Mouse (Mus musculus) neural tube, embryonic 11.5 days (tissue): ENCODE results near the gene Add2. TPM values are rescaled to one million over a fixed set of nuclear protein-coding genes. Genes with fewer than 3 reads are reported as not detected.

Experiments used
- ATAC-seq: fragments of 200-750 bp; cut with Nextera tagmentation; 2 replicates; pipeline ENCODE4 v1.8.0; 2017; ENCODE audit warnings: moderate number of reproducible peaks, mild to moderate bottlenecking, moderate TSS enrichment, moderate library complexity; ENCODE audit not compliant: insufficient read depth, low FRiP score, low TSS enrichment
- DNase-seq: peaks from one replicate; pipeline ENCODE4 v3.0.0-alpha.2; 2015; ENCODE audit warnings: low spot score
- H3K27ac ChIP-seq: fragments of 300-500 bp; sonication (generic); 2 replicates; pipeline ENCODE4 v1.5.1; 2014; ENCODE audit warnings: low read depth, mild to moderate bottlenecking, low read length
- H3K27me3 ChIP-seq: fragments of 300-500 bp; sonication (generic); 2 replicates; pipeline ENCODE4 v1.6.1; 2014; ENCODE audit warnings: mild to moderate bottlenecking, low read length, mixed read lengths; ENCODE audit not compliant: control insufficient read depth, insufficient read depth
- H3K36me3 ChIP-seq: fragments of 300-500 bp; sonication (generic); 2 replicates; pipeline ENCODE4 v1.6.1; 2014; ENCODE audit warnings: mild to moderate bottlenecking, low read length, moderate library complexity, mixed read lengths; ENCODE audit not compliant: control insufficient read depth, insufficient read depth
- H3K4me1 ChIP-seq: fragments of 300-500 bp; sonication (generic); 2 replicates; pipeline ENCODE4 v1.6.1; 2014; ENCODE audit warnings: low read length, mixed read lengths; ENCODE audit not compliant: control insufficient read depth, insufficient read depth
- H3K4me2 ChIP-seq: fragments of 300-500 bp; sonication (generic); 2 replicates; pipeline ENCODE4 v1.6.1; 2014; ENCODE audit warnings: low read depth, mild to moderate bottlenecking, moderate library complexity
- H3K4me3 ChIP-seq: fragments of 300-500 bp; sonication (generic); 2 replicates; pipeline ENCODE4 v1.5.1; 2014; ENCODE audit warnings: low read depth, low read length
- H3K9ac ChIP-seq: fragments of 300-500 bp; sonication (generic); 2 replicates; pipeline ENCODE4 v1.6.1; 2014; ENCODE audit warnings: mild to moderate bottlenecking, low read length
- H3K9me3 ChIP-seq: fragments of 300-500 bp; sonication (generic); 2 replicates; pipeline ENCODE4 v1.6.1; 2016; ENCODE audit warnings: low read length; ENCODE audit not compliant: control insufficient read depth
- WGBS: fragments of 180-500 bp; shearing (Covaris S2); extraction: QIAGEN DNeasy Blood & Tissue Kit; methylation state at CpG from one replicate; pipeline ENCODE4 v1.1.7; 2014; 5-methylcytosine and 5-hydroxymethylcytosine counted together
- polyA plus RNA-seq: library from polyadenylated mRNA; unstranded; fragments of >200 nt; fragmentation: Nextera tagmentation; extraction: Ambion mirVana; gene quantifications from 2 replicates; pipeline ENCODE4 v1.2.1, GENCODE M21; 2014

Add2 gene
- polyA plus RNA-seq, 1 experiment from 2014 or later, result 67.0 TPM

DNA sequence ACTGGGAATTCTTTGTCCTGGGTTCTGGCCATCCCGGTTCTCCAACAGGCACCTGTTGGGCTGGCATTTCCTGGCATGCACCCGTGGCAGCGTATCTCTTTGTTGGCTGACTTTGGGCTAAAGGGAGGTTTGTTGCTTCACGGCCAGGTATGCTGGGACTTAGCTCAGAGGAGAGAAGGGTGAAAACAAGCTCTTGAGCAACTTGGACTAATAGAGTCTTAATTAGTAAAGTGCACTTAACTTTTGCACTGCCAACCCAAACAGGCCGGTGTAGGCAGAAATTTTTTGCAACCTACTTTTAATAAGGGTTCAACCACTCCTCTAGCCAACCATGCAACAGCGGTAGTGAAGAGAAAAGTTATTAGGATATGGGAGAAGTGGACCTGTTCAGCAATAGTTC lies 116.5 kb downstream of the Add2 start:
- Histone ChIP-seq H3K27ac (no peak overlapping the region), H3K27me3 (no peaks in the 10 kb centered on the region), H3K4me2 (no peak overlapping the region), H3K36me3 (no peaks in the 10 kb centered on the region), H3K4me3 (no peak overlapping the region), H3K4me1 (no peaks in the 10 kb centered on the region), H3K9me3 (no peaks in the 10 kb centered on the region), H3K9ac (no peak overlapping the region)
- DNase-seq, result no peak
- no peak for ATAC-seq
- 96% methylated on average over 6 of the region's 6 CpGs for WGBS

DNA sequence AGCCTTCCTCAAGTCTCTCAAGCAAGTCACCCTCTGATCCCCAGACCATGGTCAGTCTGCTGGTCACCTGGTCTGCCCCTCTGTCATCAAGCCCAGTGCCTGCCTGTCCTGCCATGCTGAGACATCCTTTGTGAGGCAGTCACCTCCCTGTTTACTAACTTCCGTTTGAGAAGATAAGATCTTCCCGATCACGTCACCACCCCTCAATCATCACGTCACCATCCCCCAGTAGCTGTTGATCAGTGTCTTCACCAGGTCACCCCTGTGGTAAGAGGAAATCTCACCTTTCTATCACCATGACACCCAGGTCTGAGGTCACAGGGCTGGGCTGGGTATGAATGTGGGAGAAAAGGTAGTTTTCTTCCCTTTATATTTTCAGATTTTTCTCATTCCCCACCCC lies 120.0 kb downstream of the Add2 start:
- no peaks in the 10 kb centered on the region for H3K4me1 ChIP-seq
- 65% methylated on average over 4 of the region's 4 CpGs for WGBS
- no peaks in the 10 kb centered on the region for H3K27me3 ChIP-seq
- H3K36me3 ChIP-seq, result no peaks in the 10 kb centered on the region
- ATAC-seq, result no peak
- H3K4me2 ChIP-seq, result no peak overlapping the region
- no peak overlapping the region for H3K9ac ChIP-seq
- no peak overlapping the region for H3K27ac ChIP-seq
- no peaks in the 10 kb centered on the region for H3K9me3 ChIP-seq
- no peak for DNase-seq
- no peak overlapping the region for H3K4me3 ChIP-seq

DNA sequence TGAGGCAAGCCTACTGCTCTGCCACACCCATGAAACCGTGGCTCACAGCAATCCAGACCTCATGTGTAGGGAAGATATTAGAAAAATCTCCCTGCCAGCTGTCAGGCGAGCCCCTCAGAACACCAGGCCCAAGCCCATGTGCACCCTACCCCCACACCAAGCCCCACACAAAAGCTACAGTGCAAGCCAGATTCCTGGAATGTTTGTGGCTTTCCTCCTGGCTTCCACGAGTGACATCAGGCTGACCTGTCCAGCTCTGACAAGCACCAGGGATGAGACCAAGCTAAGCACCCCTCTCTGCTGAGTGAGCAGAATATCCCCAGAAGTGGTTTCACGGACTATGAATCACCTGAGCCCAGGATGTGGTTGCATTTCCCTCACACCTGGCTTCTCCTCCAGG lies 120.5 kb downstream of the Add2 start:
- 72% methylated on average over 4 of the region's 4 CpGs for WGBS
- no peak for ATAC-seq

DNA sequence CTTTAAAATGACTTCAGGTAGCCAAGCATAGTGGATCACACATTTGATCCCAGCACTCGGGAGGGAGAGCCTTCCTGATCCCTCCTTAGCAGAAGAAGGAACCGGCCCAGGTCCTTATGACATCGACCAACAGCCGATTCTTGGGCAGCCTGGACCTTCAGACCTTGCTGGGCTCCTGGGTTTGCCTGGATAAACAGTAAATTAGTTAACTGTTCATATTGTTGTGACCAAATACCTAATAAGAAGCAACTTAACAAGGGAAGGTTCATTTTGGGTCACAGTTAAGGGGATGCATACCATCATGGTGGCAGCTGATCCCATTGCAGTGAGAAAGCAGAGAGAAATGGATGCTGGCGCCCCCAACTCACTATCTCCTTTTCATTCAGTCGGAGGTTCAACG lies 124.2 kb downstream of the Add2 start:
- DNase-seq (no peak), ATAC-seq (no peak)
- Histone ChIP-seq H3K27ac (no peak overlapping the region), H3K27me3 (no peaks in the 10 kb centered on the region), H3K4me3 (no peak overlapping the region), H3K36me3 (no peaks in the 10 kb centered on the region), H3K9ac (no peak overlapping the region), H3K9me3 (no peaks in the 10 kb centered on the region), H3K4me1 (no peaks in the 10 kb centered on the region), H3K4me2 (no peak overlapping the region)
- WGBS, result 92% methylated on average over 7 of the region's 7 CpGs

More for the DNA sequence above, 120.5 kb downstream of the Add2 start:
- no peaks in the 10 kb centered on the region for H3K4me1 ChIP-seq
- DNase-seq, result no peak
- H3K9ac ChIP-seq, result no peak overlapping the region
- H3K27me3 ChIP-seq, result no peaks in the 10 kb centered on the region
- H3K36me3 ChIP-seq, result no peaks in the 10 kb centered on the region
- H3K4me2 ChIP-seq, result no peak overlapping the region
- no peak overlapping the region for H3K27ac ChIP-seq
- no peaks in the 10 kb centered on the region for H3K9me3 ChIP-seq
- no peak overlapping the region for H3K4me3 ChIP-seq

DNA sequence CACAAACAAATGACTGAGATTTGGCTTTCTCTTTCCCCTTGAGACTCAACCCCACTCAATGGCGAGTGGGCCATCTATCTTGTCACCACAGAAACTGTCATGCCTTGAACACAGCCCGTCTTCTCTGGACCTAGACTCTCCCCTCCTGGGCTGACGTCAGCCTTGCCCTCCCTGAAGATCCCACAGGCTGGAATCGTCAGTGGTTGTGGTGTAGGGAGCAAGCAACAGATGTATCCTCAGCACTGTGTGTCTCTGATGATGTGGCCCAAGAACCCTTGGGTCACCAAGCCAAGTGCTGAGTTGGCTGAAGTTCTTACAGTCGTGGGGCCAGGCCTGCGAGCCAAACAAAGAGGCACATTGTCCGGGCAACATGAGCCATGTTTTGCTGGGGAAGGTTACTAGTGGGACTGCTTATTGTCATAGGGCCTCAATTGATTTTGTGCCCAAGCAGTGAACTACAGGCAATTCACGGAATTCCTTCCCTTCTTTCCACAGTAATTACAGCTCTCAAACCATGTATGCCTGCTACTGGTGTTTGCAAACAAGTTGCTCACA lies 125.0 kb downstream of the Add2 start:
- no peaks in the 10 kb centered on the region for H3K9me3 ChIP-seq
- 76% methylated on average over 8 of the region's 8 CpGs for WGBS
- DNase-seq (no peak), ATAC-seq (no peak)
- no peak overlapping the region for H3K4me2 ChIP-seq
- H3K4me3 ChIP-seq, result no peak overlapping the region
- no peaks in the 10 kb centered on the region for H3K4me1 ChIP-seq
- no peak overlapping the region for H3K27ac ChIP-seq
- H3K36me3 ChIP-seq, result no peaks in the 10 kb centered on the region
- H3K27me3 ChIP-seq, result no peaks in the 10 kb centered on the region
- H3K9ac ChIP-seq, result no peak overlapping the region

DNA sequence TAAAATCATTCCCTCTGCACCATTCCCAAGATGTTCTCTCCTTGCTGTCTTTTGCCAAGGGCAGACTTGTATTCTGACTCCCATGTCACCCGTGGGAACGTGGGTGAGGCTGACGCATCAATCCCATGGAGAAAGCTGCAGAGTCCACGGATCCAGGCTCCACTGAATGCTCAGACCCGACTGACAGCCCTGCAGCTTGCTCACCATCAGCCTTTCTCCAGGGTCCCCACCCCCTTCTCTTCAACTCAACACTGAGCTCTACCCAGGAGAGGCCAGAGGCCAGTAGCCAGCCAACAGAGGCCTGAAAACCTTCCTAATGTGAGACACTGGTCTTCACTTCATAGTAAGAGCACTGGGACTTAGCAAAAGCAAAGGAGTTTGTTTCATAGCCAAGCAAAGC lies 125.5 kb downstream of the Add2 start:
- no peak overlapping the region for H3K4me3 ChIP-seq
- WGBS, result 81% methylated on average over 5 of the region's 5 CpGs
- H3K27ac ChIP-seq, result no peak overlapping the region
- no peak overlapping the region for H3K4me2 ChIP-seq
- DNase-seq (no peak), ATAC-seq (no peak)
- H3K36me3 ChIP-seq, result no peaks in the 10 kb centered on the region
- no peak overlapping the region for H3K9ac ChIP-seq
- no peaks in the 10 kb centered on the region for H3K9me3 ChIP-seq
- no peaks in the 10 kb centered on the region for H3K4me1 ChIP-seq
- no peaks in the 10 kb centered on the region for H3K27me3 ChIP-seq

DNA sequence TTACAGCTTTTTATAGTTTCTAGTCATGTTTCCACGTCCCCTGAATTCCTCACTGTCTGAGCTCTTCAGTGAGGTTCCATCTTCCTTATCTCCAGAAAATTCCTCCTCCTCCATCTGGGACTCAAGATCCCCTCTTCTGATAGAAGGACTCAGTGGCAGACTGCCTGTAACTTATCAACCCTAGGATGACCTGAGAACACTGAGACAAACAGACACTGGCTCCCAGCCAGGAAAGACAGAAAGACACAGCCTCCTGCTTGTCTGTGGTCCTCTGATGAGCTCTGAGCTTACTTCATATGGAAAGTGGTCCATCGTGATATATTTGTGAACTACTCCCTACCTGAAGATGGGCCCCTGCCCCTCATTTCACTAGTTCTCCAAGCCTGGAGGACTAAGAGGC lies 126.0 kb downstream of the Add2 start:
- no peak for ATAC-seq

DNA sequence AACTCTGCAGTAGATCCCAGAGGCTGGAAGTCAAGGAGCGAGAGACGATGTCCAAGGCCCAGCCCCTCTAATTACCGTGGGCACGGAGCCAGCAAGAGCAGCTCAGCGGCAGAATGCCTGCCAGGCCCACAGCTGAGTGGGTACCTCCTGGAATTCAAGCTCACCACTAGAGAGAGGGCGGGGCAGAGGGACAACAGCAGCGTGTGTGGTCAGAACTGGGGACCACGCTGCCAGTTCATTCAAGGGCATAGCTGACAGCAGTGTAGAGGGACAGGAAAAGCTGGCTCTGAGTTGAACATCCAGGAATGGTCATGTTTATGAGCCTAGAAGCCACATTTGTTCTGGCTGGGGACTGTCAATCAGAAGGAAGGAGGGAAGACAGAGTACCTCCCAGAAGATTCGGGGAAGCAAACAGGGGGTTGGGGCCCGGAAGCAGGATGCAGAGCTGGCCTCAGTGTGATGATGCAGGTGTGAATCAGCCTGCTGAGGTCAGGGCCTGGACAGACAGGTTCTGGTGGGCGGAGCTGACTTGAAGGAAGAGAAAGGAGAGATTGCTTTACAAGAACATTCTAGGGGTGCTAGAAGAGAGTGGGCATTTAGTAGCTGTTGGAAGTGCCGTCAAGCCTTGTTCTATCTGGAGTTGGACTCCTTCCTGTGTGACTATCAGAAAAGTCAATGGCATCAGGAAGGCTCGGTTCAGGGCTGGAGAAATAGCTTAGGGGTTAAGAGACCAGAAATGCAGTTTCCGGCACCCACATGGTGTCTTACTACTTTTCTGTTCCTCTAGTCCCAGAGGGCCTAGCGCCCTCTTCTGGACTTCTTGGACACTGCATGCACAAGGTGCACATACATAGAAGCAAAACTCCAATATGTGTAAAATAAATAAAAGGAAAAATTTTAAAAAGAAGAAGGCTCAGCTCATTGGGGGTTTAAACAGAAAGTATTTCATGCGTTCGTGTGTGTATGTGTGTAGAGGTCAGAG lies 129.1 kb downstream of the Add2 start:
- ATAC-seq, result no peak
- Histone ChIP-seq H3K27ac (no peak overlapping the region), H3K4me2 (no peak overlapping the region)

More for the DNA sequence above, 126.0 kb downstream of the Add2 start:
- DNase-seq, result no peak
- no peaks in the 10 kb centered on the region for H3K9me3 ChIP-seq
- no peak overlapping the region for H3K4me3 ChIP-seq
- H3K27ac ChIP-seq, result no peak overlapping the region
- no peaks in the 10 kb centered on the region for H3K27me3 ChIP-seq
- H3K4me1 ChIP-seq, result no peaks in the 10 kb centered on the region
- no peak overlapping the region for H3K4me2 ChIP-seq
- 89% methylated on average over 2 of the region's 2 CpGs for WGBS
- H3K36me3 ChIP-seq, result no peaks in the 10 kb centered on the region
- no peak overlapping the region for H3K9ac ChIP-seq

DNA sequence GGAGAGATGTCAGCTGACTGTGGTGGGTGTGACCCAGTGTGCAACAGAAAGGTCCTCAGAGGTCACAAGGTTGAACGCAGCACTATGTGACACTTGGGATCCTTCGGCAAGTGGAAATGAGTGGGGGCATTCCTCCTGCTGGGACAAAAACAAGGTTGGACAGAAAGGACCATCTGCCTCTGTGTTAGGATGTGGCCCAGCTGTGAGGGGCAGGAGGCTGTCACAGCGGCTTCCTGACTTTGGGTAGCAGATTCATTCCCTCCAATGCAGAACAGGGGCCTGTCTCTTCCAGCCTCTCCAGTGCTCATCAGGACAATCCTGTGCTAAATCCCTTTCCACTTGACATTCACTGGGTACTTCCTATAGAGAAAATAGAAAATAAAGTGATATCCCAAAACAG lies 132.4 kb downstream of the Add2 start:
- Histone ChIP-seq H3K4me1 (no peaks in the 10 kb centered on the region), H3K4me2 (no peak overlapping the region), H3K9ac (no peak overlapping the region), H3K27me3 (no peaks in the 10 kb centered on the region), H3K36me3 (no peaks in the 10 kb centered on the region), H3K4me3 (no peak overlapping the region), H3K27ac (no peak overlapping the region), H3K9me3 (no peaks in the 10 kb centered on the region)
- ATAC-seq (no peak), DNase-seq (no peak)
- WGBS, result 37% methylated on average over 3 of the region's 3 CpGs

More for the DNA sequence above, 129.1 kb downstream of the Add2 start:
- Histone ChIP-seq H3K9me3 (no peaks in the 10 kb centered on the region), H3K9ac (no peak overlapping the region), H3K4me3 (no peak overlapping the region), H3K27me3 (no peaks in the 10 kb centered on the region), H3K36me3 (no peaks in the 10 kb centered on the region), H3K4me1 (no peaks in the 10 kb centered on the region)
- 81% methylated on average over 17 of the region's 17 CpGs for WGBS
- DNase-seq, result no peak
